Mouse (Mus musculus) right cerebral cortex, adult 2 months (tissue): ENCODE measurements around the gene Gsg1.

Experiments used
- DNase-seq, 2 experiments: peaks; one replicate each; pipeline ENCODE4 v3.0.0; 2021 to 2022; ENCODE audit warnings: low spot score in 2 of 2

Gene Gsg1

DNA sequence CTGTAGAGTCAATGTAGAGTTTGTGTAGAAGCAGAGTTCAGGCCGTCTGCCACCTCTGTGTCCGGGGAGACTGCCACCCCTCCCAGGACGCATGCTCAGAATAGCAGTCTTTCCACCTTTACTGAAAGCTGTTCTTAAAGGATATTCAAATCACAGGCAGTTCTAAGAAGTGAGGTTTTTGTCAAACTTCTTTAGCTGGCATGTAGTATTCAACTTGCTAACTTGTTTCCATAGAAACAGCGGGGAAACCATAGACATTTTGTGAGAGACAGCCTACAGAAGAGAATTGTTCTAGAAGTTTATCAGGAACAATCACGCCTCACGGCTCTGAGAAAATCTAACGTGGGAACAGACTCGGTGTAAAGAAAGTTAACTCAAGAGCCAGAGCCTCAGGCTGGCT, 47.2 kb downstream of the Gsg1 start:
- no peak for DNase-seq

GRCm38 (mm10) chr6:135205802-135206201, 48.3 kb downstream of the Gsg1 start:
- DNase-seq = no peak

DNA sequence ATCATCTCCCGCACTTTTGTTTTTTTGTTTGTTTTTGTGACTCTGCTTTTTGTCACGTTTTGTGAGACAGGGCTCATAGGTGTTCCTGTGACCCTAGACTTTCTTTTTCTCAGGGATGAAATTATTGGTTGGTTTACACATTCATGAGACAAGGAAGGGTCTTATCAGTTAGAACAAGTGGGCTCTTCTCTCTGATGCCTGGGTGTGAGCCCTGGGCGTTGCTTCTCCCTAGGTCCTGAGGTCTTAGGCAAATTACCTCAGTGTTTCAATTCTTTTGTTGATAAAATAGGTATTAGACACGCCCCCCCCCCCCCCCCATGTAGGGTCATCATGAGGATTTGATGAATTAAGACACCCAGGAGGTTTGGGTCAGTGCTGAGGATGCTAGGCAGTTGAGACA, 49.3 kb downstream of the Gsg1 start:
- no peak for DNase-seq

GRCm38 (mm10) chr6:135203737-135204136, 50.4 kb downstream of the Gsg1 start:
- DNase-seq = no peak

GRCm38 (mm10) chr6:135202668-135203067, 51.5 kb downstream of the Gsg1 start:
- no peak for DNase-seq

DNA sequence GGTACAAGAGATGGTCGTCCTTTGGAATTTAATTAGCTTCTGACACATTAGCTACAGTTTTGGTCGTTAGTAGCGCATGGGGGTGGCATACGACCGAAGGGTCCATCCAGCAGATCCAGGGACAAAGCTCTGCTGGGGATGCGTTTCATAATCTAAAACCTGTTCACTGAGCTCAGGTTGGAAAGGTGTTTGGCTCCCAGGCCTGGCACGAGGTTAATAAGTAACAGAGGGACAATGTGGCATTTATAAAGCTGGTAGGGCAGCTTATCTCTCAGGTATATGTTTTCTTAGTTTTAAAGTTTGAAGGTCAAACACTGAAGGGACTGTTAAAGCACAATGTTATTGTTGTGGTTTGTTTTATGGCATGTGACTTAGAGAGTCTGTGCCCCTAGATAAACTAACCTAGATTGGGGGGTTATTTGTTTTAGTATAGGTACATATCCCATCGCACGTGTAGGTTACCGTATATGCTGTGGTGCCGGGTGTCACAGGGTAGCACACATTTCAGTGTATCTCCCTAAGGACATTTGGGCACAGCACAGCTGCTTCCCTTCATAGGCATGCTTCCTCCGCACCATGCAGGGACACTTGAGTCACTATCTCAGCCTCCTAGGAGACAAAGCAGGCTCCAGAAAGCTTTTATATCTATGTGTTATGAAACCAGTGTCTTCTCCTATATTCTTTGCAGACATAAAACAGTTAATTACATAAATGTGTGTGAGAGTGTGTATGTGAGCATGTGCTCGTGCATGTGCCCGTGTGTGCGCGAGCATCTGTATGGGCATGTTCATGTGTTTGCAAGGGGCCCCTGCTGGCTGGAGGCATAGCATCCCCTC, 53.8 kb downstream of the Gsg1 start:
- DNase-seq = peak; percentile 60 to 64

GRCm38 (mm10) chr6:135198726-135199125, 55.4 kb downstream of the Gsg1 start:
- no peak for DNase-seq

DNA sequence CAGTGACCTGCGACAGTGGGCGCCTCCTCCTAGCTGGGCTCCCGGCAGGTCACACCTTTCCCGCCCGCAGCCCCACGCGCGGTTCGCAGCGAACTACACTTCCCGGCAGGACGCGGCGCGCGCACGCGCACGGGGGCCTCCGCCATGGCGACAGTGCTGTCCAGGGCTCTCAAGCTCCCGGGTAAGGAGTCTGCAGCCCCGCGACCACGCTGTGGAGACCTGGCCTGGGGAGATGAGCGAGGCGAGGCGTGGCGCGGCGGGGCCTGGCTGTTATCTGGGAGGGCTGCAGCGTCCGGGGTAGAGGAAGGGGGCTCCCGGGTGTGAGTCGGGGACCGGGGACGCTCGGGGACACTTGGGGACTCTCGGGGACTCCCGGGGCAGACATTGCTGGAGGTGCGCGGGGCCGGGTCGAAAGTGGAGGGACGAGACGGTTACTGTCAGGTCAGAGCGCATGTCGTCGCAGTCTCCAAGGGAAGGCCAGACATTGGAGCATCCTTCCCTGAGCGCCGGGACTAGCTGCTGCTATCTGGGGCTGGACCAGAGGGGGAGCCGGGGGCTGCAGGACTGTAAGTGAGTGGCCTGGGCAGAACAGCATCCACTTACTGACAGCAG, 56.1 kb downstream of the Gsg1 start, which contains the start of the genes Fam234b and Hebp1:
Gene Fam234b, plus strand, starts transcription at position 57 of the 612 bp plus-strand sequence.
Gene Hebp1, minus strand, starts transcription at position 102 of the 612 bp plus-strand sequence.
- peak; percentile 89 to 90 for DNase-seq

GRCm38 (mm10) chr6:135197446-135197845, 56.7 kb downstream of the Gsg1 start:
- no peak for DNase-seq

GRCm38 (mm10) chr6:135196707-135197106, 57.4 kb downstream of the Gsg1 start:
- DNase-seq = no peak

- DNase-seq = no peak
Observed at GRCm38 (mm10) chr6:135194907-135195306, 59.2 kb downstream of the Gsg1 start.

DNA sequence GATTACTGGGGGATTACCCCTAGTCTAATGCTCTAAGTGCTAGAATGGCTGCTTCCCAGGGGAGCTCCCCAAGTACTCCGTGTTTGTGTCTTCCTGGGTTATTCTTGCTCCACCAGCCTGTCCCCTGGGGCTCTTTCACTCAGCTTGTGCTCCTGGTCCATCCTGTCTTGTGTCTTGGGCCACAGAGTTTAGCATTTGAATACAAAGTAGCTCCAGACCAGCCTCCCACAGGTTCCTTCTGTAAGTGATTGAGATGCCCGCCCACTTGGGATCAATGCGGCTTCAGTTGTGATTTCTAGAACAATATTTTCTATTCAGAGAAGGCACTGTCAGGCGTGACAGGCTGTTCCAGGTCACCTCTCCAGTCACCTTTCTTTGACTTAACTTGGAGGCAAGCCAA, 60.4 kb downstream of the Gsg1 start:
- no peak for DNase-seq

GRCm38 (mm10) chr6:135192993-135193392, 61.2 kb downstream of the Gsg1 start:
- no peak for DNase-seq

DNA sequence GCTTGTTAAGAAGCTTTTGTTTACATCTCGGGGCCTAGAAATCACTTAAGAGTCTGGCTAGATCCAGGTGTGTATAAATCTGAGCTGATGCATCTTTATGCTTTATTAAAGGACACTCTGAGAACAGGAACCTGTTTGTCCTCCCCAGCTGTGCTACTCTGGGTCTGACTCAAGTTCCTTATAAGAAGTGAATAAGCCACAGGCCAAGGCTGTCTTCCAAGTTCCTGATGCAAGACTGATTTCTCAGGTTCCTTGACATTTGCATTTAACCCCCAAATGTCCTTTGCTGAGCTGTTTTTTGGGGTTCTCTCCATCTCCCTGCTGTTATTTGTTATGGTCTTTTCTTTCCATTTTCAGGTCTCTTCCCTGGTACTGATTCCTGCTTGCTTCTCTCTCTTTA, 62.2 kb downstream of the Gsg1 start:
- no peak for DNase-seq

DNA sequence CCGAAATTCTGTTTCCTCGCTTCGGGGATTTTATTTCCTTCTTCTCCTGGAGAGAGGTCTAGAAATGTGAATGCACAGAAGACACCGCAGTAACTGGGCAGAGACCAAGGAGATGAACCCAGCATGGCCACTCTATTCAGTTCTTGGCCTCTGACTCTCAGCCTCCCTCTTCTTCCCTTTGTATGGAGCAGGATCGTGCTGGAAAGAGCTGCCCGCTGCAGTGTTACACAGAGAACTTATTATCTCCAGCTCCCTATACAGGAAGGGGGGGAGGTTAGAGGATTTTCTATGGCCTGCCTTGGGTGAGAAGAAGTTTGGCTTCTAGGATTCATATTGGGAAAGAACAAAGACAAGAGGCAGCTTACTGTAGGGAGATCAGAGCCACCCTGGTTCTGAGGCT, 64.0 kb downstream of the Gsg1 start:
- DNase-seq = no peak

- no peak for DNase-seq
Observed at GRCm38 (mm10) chr6:135188629-135189028, 65.5 kb downstream of the Gsg1 start.
